Mouse (Mus musculus): ENCODE measurements around the gene Tango6.
A peak's percentile ranks its signal among the peaks of the same experiment; 100 is the strongest.

DNA sequence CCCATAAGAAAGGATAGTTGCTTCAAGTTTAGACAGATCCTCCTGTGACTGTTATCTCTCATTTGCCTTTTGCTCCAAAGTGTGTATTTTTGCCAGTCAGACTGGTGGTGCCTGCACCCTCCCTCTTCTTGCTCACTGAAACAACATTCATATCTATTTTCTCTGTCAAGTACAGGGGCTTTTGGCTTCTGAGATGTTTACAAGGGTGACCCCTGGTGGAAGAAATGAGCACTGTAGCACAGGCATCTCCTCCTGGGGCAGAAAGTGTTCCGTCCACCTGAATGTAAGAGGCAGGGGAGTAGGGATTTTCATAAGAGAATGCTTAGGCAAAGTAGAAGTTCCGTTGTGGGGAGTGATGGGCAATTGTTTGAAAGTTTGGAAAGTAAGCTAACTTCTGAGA lies 35.5 kb upstream of the Tango6 start:
- TF ChIP-seq POLR2A (IDR thresholded peaks at IDR 0.05; ENCODE audit: low read depth, low read length), result no peak
- peak; percentile 34; the same call in 1 of the 2 replicates for TF ChIP-seq CTCF (IDR thresholded peaks at IDR 0.05; ENCODE audit: extremely low read depth, insufficient read depth, insufficient read length, insufficient replicate concordance)
